25 mouse cellular contexts compared by ENCODE assay signal in the genomic region with DNA sequence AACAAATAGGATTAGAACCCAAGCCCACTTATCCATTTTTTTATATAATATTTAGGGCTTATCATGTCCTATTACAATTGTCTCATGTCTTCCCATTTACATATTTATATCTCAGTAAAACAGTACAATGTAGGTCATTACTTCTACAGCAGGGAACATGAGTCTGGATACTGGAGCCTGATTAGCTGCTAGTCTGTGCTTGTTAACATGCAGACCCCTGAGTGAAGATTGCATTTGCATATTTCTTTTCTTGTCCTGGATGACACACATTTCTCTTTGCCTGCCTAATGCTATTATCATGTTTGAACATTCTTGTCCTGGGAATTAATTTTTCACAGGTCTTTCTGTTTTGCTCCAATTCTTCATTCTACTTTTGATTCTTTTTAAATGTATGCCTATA.
"Had no signal": no experiment of that assay in that cellular context is flagged by ENCODE, and none has a peak within 500 bp of the region (broad histone marks: within the 10 kb centered on the region; RNA-seq: fewer than 3 reads in every experiment).

No protein-coding gene starts in this region.

- H3K4me1 ChIP-seq: heart, embryonic 10.5 days; heart, embryonic 12.5 days; hindbrain, embryonic 10.5 days; hindbrain, embryonic 12.5 days; intestine, embryonic 15.5 days; limb, embryonic 10.5 days; limb, embryonic 12.5 days had no signal

- DNase-seq: gastrocnemius, postnatal 14 days; gastrocnemius, postnatal 36 days; heart, adult 11 months; heart, adult 2 months; heart, postnatal 10 days; heart, postnatal 4 days; kidney, adult 18-20 months; kidney, adult 8-10 months; kidney, postnatal 10 days; kidney, postnatal 25 days; kidney, postnatal 4 days; liver had no signal

- H3K4me2 ChIP-seq: heart, embryonic 12.5 days; hindbrain, embryonic 12.5 days; hindbrain, embryonic 14.5 days; intestine, embryonic 15.5 days; limb, embryonic 12.5 days had no signal

- H3K4me3 ChIP-seq: heart, adult 2 months; heart, embryonic 10.5 days; heart, embryonic 12.5 days; hindbrain, embryonic 10.5 days; hindbrain, embryonic 12.5 days; intestine, embryonic 15.5 days; layer of hippocampus, adult 2 months; left cerebral cortex, adult 2 months; limb, embryonic 10.5 days; limb, embryonic 12.5 days had no signal

- H3K27me3 ChIP-seq: heart, embryonic 12.5 days; hindbrain, embryonic 12.5 days; intestine, embryonic 15.5 days; limb, embryonic 12.5 days had no signal

- H3K27ac ChIP-seq: heart, adult 2 months; heart, embryonic 10.5 days; hindbrain, embryonic 10.5 days; hindbrain, embryonic 12.5 days; hindbrain, embryonic 14.5 days; intestine, embryonic 15.5 days; layer of hippocampus, adult 2 months; left cerebral cortex, adult 2 months; limb, embryonic 10.5 days; limb, embryonic 12.5 days had no signal

- H3K9me3 ChIP-seq: heart, embryonic 10.5 days; heart, embryonic 12.5 days; hindbrain, embryonic 10.5 days; hindbrain, embryonic 12.5 days; intestine, embryonic 15.5 days; limb, embryonic 10.5 days; limb, embryonic 12.5 days had no signal

- H3K9ac ChIP-seq: heart, embryonic 12.5 days; hindbrain, embryonic 12.5 days; hindbrain, embryonic 14.5 days; intestine, embryonic 15.5 days; limb, embryonic 12.5 days had no signal

- ATAC-seq: hindbrain, embryonic 16.5 days; inflammation-experienced regulatory T-cells, adult 6 months; intestine, embryonic 15.5 days; intestine, postnatal 0 days had no signal

- H3K36me3 ChIP-seq: heart, embryonic 10.5 days; heart, embryonic 12.5 days; hindbrain, embryonic 10.5 days; hindbrain, embryonic 12.5 days; intestine, embryonic 15.5 days; limb, embryonic 10.5 days; limb, embryonic 12.5 days had no signal
